Mouse (Mus musculus): ENCODE results near the gene Nyap1.
"Not testable (repeated sequence)": the region's sequence is repeated elsewhere in the genome, so short reads cannot be mapped to it uniquely, and the experiment has no call there.

- not testable (repeated sequence) for TF ChIP-seq GATA1, TAL1 (IDR thresholded peaks at IDR 0.05; ENCODE audit: low read length)
These were observed 20.7 kb downstream of the Nyap1 start for GRCm38 (mm10) chr5:137720558-137721164.

Measured in erythroblast, embryonic 14.5 days (primary cell).